Mouse (Mus musculus) hindbrain, embryonic 14.5 days (tissue): ENCODE data around the gene Oser1. TPM values are rescaled to one million over a fixed set of nuclear protein-coding genes. Genes with fewer than 3 reads are reported as not detected.

Experiments used
- ATAC-seq: fragments of 200-750 bp; cut with Nextera tagmentation; 2 replicates; pipeline ENCODE4 v1.8.0; 2017; ENCODE audit warnings: moderate number of reproducible peaks, mild to moderate bottlenecking, moderate TSS enrichment, moderate library complexity; ENCODE audit not compliant: low FRiP score
- DNase-seq: peaks from one replicate; pipeline ENCODE4 v3.0.0-alpha.2; 2015; ENCODE audit warnings: low spot score
- H3K27ac ChIP-seq: fragments of 300-500 bp; sonication (generic); 2 replicates; pipeline ENCODE4 v1.5.1; 2014; ENCODE audit warnings: mild to moderate bottlenecking, moderate library complexity
- H3K27me3 ChIP-seq: fragments of 300-500 bp; sonication (generic); 2 replicates; pipeline ENCODE4 v1.6.1; 2014; ENCODE audit warnings: mild to moderate bottlenecking, low read length, mixed read lengths; ENCODE audit not compliant: control insufficient read depth, insufficient read depth
- H3K36me3 ChIP-seq: fragments of 300-500 bp; sonication (generic); replicated peaks from 2 replicates; pipeline ENCODE4 v1.6.1; 2014; ENCODE audit not compliant: control insufficient read depth, insufficient read depth
- H3K4me1 ChIP-seq: fragments of 300-500 bp; sonication (generic); replicated peaks from 2 replicates; pipeline ENCODE4 v1.6.1; 2014; ENCODE audit warnings: antibody characterized with exemption, low read length, mixed read lengths; ENCODE audit not compliant: control insufficient read depth, insufficient read depth
- H3K4me2 ChIP-seq: fragments of 300-500 bp; sonication (generic); replicated peaks from 2 replicates; pipeline ENCODE4 v1.6.1; 2014; ENCODE audit warnings: mild to moderate bottlenecking, moderate library complexity
- H3K4me3 ChIP-seq: fragments of 300-500 bp; sonication (generic); replicated peaks from 2 replicates; pipeline ENCODE4 v1.5.1; 2014; ENCODE audit warnings: mild to moderate bottlenecking, low read length
- H3K9ac ChIP-seq: fragments of 300-500 bp; sonication (generic); 2 replicates; pipeline ENCODE4 v1.6.1; 2014
- H3K9me3 ChIP-seq: fragments of 300-500 bp; sonication (generic); 2 replicates; pipeline ENCODE4 v1.6.1; 2016; ENCODE audit warnings: low read length; ENCODE audit not compliant: control insufficient read depth
- WGBS: fragments of 180-500 bp; shearing (Covaris S2); extraction: QIAGEN DNeasy Blood & Tissue Kit; methylation state at CpG from one replicate; pipeline ENCODE4 v1.1.7; 2014; 5-methylcytosine and 5-hydroxymethylcytosine counted together
- polyA plus RNA-seq: library from polyadenylated mRNA; unstranded; fragments of >200 nt; fragmentation: Nextera tagmentation; extraction: Ambion mirVana; gene quantifications from 2 replicates; pipeline ENCODE4 v1.2.1, GENCODE M21; 2014

The Oser1 gene
- polyA plus RNA-seq, 1 experiment from 2014 or later, result 74.8 TPM

GRCm38 (mm10) chr2:163359253-163359652 is 65.2 kb downstream of the Oser1 start:
- H3K9ac ChIP-seq, result no peak overlapping the region
- H3K9me3 ChIP-seq, result no peaks in the 10 kb centered on the region
- no peak overlapping the region for H3K4me3 ChIP-seq
- no peaks in the 10 kb centered on the region for H3K27me3 ChIP-seq
- no peak overlapping the region for H3K4me2 ChIP-seq
- H3K27ac ChIP-seq, result no peak overlapping the region
- no peaks in the 10 kb centered on the region for H3K4me1 ChIP-seq
- ATAC-seq (no peak), DNase-seq (no peak)
- 71% methylated on average over 2 of the region's 2 CpGs for WGBS
- H3K36me3 ChIP-seq, result no peaks in the 10 kb centered on the region

- no peak for DNase-seq
- Histone ChIP-seq H3K4me1 (no peaks in the 10 kb centered on the region), H3K9ac (no peak overlapping the region), H3K27ac (no peak overlapping the region), H3K4me2 (no peak overlapping the region), H3K4me3 (no peak overlapping the region), H3K9me3 (no peaks in the 10 kb centered on the region), H3K36me3 (no peaks in the 10 kb centered on the region), H3K27me3 (no peaks in the 10 kb centered on the region)
- no peak for ATAC-seq
- WGBS, result 87% methylated on average over 5 of the region's 5 CpGs
Measured at GRCm38 (mm10) chr2:163358662-163359061, 65.8 kb downstream of the Oser1 start.

GRCm38 (mm10) chr2:163356113-163356840 is 68.2 kb downstream of the Oser1 start:
- 86% methylated on average over 12 of the region's 12 CpGs for WGBS
- no peaks in the 10 kb centered on the region for H3K4me1 ChIP-seq
- no peak for DNase-seq
- no peaks in the 10 kb centered on the region for H3K27me3 ChIP-seq
- no peak for ATAC-seq
- H3K9me3 ChIP-seq, result no peaks in the 10 kb centered on the region
- no peak overlapping the region for H3K9ac ChIP-seq
- H3K4me2 ChIP-seq, result no peak overlapping the region
- H3K27ac ChIP-seq, result no peak overlapping the region
- no peaks in the 10 kb centered on the region for H3K36me3 ChIP-seq
- H3K4me3 ChIP-seq, result no peak overlapping the region

Other genes starting within 250 kb of the Oser1 start
- gene Tox2, start 221.6 kb downstream of the Oser1 start, polyA plus RNA-seq, result 28.7 and 31.4 TPM in 2 replicates
- 0.27 and 0.37 TPM in 2 replicates for gene Jph2, start 26.7 kb downstream of the Oser1 start, polyA plus RNA-seq
- gene Gdap1l1, start 13.8 kb upstream of the Oser1 start, polyA plus RNA-seq, result 121 and 137 TPM in 2 replicates
- 16.3 and 18.7 TPM in 2 replicates for gene Fitm2, start 47.9 kb upstream of the Oser1 start, polyA plus RNA-seq
- 0.26 and 0.29 TPM in 2 replicates for gene R3hdml, start 67.6 kb upstream of the Oser1 start, polyA plus RNA-seq
- gene Hnf4a, start 82.1 kb upstream of the Oser1 start, polyA plus RNA-seq, result not detected in 2 replicates
- 51.6 and 53.5 TPM in 2 replicates for gene Ttpal, start 177.6 kb upstream of the Oser1 start, polyA plus RNA-seq
- gene Serinc3, start 220.4 kb upstream of the Oser1 start, polyA plus RNA-seq, result 42.1 and 45.1 TPM in 2 replicates
- 107 and 117 TPM in 2 replicates for gene Pkig, start 233.7 kb upstream of the Oser1 start, polyA plus RNA-seq